Mouse (Mus musculus) granulocyte monocyte progenitor cell, adult 5-6 weeks (primary cell): ENCODE data around the gene Gemin5. TPM values are rescaled to one million over a fixed set of nuclear protein-coding genes. Genes with fewer than 3 reads are reported as not detected.

Experiments used
- ATAC-seq: replicated peaks from 2 replicates; pipeline ENCODE4 v1.8.0; 2016; ENCODE audit warnings: mild to moderate bottlenecking, moderate TSS enrichment, inconsistent platforms; ENCODE audit not compliant: poor library complexity, severe bottlenecking
- total RNA-seq, 2 experiments: library from RNA; stranded (forward) in 1 of 2; stranded (reverse) in 1 of 2; fragments of 200-712, 200-1000 nt in 1 of 2; fragments of >200 nt in 1 of 2; fragmentation: Nextera tagmentation in 1 of 2; gene quantifications; 2 replicates each; pipeline ENCODE4 v1.2.3; 2014 to 2017

Gene Gemin5
- total RNA-seq, 2 experiments from 2014 or later = 26.5 to 29.6 TPM

GRCm38 (mm10) chr11:58179563-58179962, 11.2 kb upstream of the Gemin5 start:
- peak; percentile 82 for ATAC-seq

DNA sequence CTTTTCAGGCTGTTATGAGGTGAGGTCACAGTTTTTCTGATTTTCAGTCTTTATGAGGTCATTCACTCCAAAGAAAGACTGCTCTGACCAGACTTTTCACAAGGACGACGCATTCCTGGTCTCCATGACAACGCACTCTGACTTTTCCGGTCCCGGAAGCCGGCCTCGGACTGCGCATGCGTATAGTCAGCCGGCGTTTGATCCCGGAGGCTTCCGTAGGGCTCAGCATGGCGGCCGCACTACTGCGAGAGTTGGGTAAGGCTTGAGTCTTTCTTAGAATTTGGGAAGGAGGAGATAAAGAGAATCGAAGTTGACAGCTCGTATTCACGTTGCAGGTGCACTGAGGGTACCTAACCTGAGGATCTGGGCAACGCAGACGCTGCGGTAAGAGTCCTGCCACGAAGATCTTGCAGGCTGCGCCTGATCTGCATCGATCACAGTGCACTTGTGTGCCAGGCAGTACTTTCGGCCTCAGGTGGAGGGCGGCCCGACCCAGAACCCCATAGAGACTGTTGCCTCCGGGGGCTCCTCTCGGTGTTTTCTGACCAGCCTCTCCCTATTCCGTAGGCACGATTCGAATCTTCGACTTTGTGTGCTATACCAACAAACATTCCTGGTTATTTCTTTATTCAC, 3.2 kb upstream of the Gemin5 start, which contains the start of gene Mrpl22:
TSS of gene Mrpl22 (plus strand) at position 203 of the 633 bp plus-strand sequence.
- peak; percentile 77 for ATAC-seq

DNA sequence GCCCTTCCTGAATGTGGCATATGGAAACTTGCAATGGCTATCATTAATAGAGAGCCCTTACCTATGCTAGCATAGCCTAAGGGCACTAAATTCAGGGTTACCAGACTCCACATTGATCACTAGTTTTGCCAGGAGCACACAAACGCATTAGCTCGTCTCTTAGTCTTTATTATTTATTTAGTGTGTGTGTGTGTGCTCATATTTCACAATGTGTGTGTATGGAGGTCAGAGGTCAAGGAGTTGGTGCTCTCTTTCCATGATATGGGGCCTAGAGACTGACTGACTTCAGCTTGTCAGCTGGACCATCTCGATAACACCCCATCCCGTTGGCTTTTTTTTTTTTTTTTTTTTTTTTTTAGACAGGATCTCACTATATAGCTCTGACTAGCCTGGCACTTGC, 1.3 kb upstream of the Gemin5 start:
- no peak for ATAC-seq

GRCm38 (mm10) chr11:58167822-58168166, 545 bp downstream of the Gemin5 start:
- ATAC-seq = no peak

DNA sequence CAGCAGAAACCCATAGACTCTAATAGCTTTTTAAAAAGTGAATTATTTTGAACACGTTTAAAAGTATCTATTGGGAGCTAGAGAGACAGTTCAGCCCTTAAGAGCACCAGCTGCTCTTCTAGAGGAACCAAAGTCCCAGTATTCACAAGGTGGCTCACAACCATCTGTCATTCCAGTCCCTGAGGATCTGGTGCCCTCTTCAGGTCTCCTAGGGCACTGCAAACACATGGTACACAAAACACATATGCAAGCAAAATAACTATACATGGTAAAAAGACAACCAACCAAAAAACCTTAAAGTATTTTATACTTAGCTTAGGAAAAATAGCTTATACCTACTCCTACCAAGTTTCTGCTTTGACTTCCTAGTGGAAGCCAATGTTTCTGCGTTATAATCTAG, 3.3 kb downstream of the Gemin5 start:
- no peak for ATAC-seq

DNA sequence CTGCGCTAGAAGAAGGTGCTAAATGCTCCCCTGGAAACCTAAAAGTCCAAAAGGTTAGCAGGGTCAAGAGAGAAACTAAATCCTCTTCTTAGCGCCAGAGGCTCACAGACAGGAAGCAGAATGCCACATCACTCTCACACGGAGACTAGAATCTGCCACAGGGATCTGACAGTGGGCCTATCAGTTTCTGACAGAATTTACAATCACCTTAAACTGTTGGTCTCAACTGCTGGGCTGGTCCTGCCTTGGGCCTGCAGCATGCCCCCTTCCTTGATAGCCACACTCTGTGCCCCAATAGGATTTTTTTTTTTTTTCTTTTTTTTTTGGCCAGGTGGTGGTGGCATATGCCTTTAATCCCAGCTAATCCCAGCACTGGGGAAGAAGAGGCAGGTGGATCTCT, 11.5 kb downstream of the Gemin5 start:
- no peak for ATAC-seq

- no peak for ATAC-seq
These were observed 12.9 kb downstream of the Gemin5 start for GRCm38 (mm10) chr11:58155458-58155857.

GRCm38 (mm10) chr11:58146241-58146640, 22.1 kb downstream of the Gemin5 start:
- ATAC-seq = no peak

DNA sequence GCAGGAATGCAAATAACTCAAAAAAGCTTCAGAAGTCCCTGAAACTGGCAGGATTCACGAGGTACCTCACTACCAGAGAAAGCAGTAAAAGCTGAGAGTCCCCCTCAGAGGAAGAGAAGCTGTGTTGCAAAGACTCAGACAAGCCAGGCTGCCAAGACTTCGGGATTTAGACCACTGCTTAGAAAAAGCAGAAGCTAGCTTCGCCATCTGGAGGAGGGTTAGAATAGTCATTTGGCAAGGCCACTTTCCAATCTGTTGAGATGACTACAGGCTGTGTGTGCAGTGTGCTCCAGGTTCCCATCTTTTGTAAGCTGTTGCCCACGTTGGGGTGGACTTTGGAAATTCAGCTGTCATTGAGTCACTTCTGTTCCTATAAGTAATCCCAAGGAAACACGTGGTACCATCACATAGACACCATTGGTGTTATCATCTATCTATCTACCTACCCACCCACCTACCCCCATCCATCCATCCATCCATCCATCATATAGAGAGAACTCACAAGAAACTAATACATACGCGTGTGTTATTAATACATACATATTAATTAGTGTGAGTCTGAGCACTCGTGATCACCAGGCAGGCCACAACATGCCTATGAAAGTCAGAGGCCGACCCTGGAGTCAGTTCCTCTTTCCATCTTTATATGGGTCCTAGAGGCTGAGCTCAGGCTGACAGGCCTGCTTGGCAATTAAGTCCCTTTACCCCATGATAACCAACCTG, 24.5 kb downstream of the Gemin5 start:
- peak; percentile 84 for ATAC-seq

GRCm38 (mm10) chr11:58139466-58139865, 28.9 kb downstream of the Gemin5 start:
- ATAC-seq = no peak

DNA sequence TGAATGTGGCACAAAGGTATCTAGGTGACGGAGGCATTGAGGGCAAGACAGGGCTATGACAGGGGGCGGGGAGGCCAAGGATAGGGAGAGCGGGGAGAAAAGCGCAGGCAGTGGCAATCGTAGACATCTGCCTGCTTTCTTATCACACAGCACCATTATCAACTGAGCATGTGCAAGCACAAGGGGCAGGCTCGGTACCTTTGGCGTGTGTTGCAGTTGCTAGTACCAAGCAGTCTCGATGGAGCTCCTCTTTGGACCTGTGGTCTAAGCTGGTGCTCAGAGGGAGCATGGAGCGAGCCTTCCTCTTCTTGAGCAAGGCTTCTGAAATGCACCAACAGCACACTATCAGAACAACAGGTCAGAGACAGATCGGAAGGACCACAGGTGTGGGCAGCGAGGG, 29.5 kb downstream of the Gemin5 start:
- ATAC-seq = no peak

GRCm38 (mm10) chr11:58136677-58137076, 31.7 kb downstream of the Gemin5 start:
- ATAC-seq = no peak

GRCm38 (mm10) chr11:58135296-58135695, 33.0 kb downstream of the Gemin5 start:
- ATAC-seq = peak; percentile 55

DNA sequence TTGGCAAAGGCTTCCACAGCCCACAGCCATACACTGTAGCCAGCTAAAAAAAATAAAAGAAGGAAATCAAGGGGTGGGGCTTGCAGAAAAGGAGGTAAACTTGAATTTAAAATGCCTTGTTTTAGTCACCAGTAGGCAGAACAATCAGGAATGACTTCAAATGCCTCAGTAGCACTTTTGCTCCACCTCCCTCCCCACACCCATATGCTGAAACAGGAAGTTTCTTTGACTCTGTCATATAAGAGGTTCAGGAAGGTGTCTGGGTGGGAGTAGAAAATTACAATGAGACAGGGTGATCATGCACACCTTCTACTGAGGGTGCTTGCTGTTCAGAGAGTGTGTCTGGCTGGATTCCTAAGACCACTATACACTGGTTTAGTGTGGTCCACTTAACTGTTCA, 33.5 kb downstream of the Gemin5 start:
- peak; percentile 14; the same call in 1 of the 2 replicates for ATAC-seq

- no peak for ATAC-seq
These were observed 36.3 kb downstream of the Gemin5 start for GRCm38 (mm10) chr11:58132026-58132425.

DNA sequence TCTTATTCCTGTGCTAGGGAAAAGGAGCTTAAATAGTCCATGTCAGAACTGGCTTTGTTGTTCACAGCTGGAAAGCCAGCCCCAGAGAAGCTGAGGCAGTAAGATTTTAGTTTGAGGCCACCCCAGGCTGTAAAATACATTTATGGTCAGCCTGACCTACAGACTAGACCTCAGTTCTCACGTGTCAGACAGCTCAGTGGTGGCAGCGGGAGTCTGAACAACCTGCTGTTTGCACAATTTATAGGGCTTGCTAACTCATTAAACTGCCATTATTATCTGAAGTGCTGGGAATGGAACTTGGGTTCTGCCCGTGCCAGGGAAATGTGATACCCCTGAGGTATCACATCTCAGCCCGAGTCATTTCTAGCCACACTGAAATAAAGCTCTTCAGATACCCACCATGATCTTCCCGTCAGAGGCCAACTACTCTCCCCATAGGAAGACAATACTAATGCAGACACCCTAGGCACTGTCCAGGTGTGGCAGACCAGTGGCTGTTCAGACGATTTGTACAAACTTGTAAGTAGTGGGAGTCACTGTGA, 39.0 kb downstream of the Gemin5 start:
- no peak for ATAC-seq

- ATAC-seq = no peak
These were observed 40.8 kb downstream of the Gemin5 start for GRCm38 (mm10) chr11:58127544-58127943.

GRCm38 (mm10) chr11:58126397-58127160, 41.8 kb downstream of the Gemin5 start:
- ATAC-seq = no peak

GRCm38 (mm10) chr11:58125021-58125420, 43.3 kb downstream of the Gemin5 start:
- ATAC-seq = no peak

DNA sequence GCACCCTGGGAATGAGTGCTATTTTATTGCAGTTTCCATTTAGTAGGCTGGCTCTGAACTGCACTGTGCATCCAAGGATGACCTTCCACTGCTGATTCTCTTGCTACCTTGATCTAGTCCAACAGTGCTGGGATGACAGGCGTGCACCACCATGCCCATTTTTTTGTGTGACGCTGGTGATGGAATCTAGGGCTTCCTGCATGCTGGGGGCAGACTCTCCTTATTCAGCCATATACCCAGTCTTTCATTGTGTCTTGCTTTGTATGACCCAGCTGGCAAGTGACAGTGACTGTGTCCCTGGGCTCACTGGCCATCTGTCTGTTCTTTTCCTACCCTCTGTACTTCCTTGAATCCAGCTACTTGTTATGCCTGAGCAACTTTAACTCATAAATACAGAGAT, 44.6 kb downstream of the Gemin5 start:
- no peak for ATAC-seq

DNA sequence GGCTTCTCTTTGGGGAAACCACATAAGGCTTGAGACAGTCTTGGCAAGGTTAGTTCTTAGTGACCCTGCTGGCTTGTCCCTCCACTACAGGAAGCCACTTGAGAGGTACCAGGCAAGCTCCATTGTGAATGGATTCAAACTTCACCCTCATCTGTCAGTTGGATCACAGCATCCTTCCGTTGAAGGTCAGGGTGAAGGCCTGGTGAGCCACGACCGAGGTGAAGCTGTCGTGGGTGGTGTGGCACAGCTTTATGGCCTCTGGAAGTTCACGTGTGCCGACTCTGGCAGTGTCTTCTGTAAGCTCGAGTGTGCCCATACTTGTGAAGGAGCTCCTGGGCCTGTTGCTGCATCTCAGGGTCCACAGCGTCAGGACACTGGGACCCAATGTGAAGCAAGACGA, 47.0 kb downstream of the Gemin5 start:
- ATAC-seq = no peak
